Mouse (Mus musculus) intestine, embryonic 16.5 days (tissue): Measurements from ENCODE around the gene Hspa1a. TPM values are rescaled to one million over a fixed set of nuclear protein-coding genes. Genes with fewer than 3 reads are reported as not detected.
A peak's percentile ranks its signal among the peaks of the same experiment; 100 is the strongest.
"Not testable (repeated sequence)": the region's sequence is repeated elsewhere in the genome, so short reads cannot be mapped to it uniquely, and the experiment has no call there.

ENCODE experiments used
- ATAC-seq: fragments of 200-750 bp; cut with Nextera tagmentation; 2 replicates; pipeline ENCODE4 v1.8.0; 2017; ENCODE audit warnings: moderate TSS enrichment, moderate library complexity
- H3K27ac ChIP-seq: fragments of 300-500 bp; sonication (generic); 2 replicates; pipeline ENCODE4 v1.5.1; 2014; ENCODE audit warnings: mild to moderate bottlenecking, low read length
- H3K27me3 ChIP-seq: fragments of 300-500 bp; sonication (generic); replicated peaks from 2 replicates; pipeline ENCODE4 v1.6.1; 2014; ENCODE audit warnings: low read length, control low read depth, mixed read lengths; ENCODE audit not compliant: control insufficient read depth, insufficient read depth
- H3K36me3 ChIP-seq: fragments of 300-500 bp; sonication (generic); 2 replicates; pipeline ENCODE4 v1.6.1; 2014; ENCODE audit warnings: low read length, control low read depth; ENCODE audit not compliant: control insufficient read depth, insufficient read depth
- H3K4me1 ChIP-seq: fragments of 300-500 bp; sonication (generic); 2 replicates; pipeline ENCODE4 v1.6.1; 2014; ENCODE audit warnings: low read length, control low read depth, mixed read lengths; ENCODE audit not compliant: control insufficient read depth, insufficient read depth
- H3K4me2 ChIP-seq: fragments of 300-500 bp; sonication (generic); 2 replicates; pipeline ENCODE4 v1.6.1; 2014; ENCODE audit warnings: low read depth, low read length, control low read depth
- H3K4me3 ChIP-seq: fragments of 300-500 bp; sonication (generic); 2 replicates; pipeline ENCODE4 v1.5.1; 2014; ENCODE audit warnings: mild to moderate bottlenecking, low read length
- H3K9ac ChIP-seq: fragments of 300-500 bp; sonication (generic); 2 replicates; pipeline ENCODE4 v1.6.1; 2014; ENCODE audit warnings: low read depth, low read length
- H3K9me3 ChIP-seq: fragments of 300-500 bp; sonication (generic); 2 replicates; pipeline ENCODE4 v1.6.1; 2016; ENCODE audit warnings: low read length, control low read depth; ENCODE audit not compliant: control insufficient read depth
- WGBS: fragments of 180-500 bp; shearing (Covaris S2); extraction: QIAGEN DNeasy Blood & Tissue Kit; methylation state at CpG from one replicate; pipeline ENCODE4 v1.1.7; 2014; 5-methylcytosine and 5-hydroxymethylcytosine counted together
- polyA plus RNA-seq: library from polyadenylated mRNA; unstranded; fragments of >200 nt; fragmentation: Nextera tagmentation; extraction: Ambion mirVana; gene quantifications from 2 replicates; pipeline ENCODE4 v1.2.1, GENCODE M21; 2015

Gene Hspa1a
- polyA plus RNA-seq, 1 experiment from 2014 or later, result 6.3 TPM

- ATAC-seq, result no peak
- H3K27ac ChIP-seq, result no peak overlapping the region
- H3K9me3 ChIP-seq, result no peaks in the 10 kb centered on the region
- peaks cover 19% of the 10 kb centered on the region; the same call in 1 of the 2 replicates for H3K4me1 ChIP-seq
- peak overlapping the region; percentile 96; the same call in 1 of the 2 replicates for H3K4me3 ChIP-seq
- H3K4me2 ChIP-seq, result peak overlapping the region; percentile 57; the same call in 1 of the 2 replicates
- 0 out of 2 replicates have a peak overlapping the region, but pooled peaks have one; percentile 99 for H3K9ac ChIP-seq
- peaks cover 7% of the 10 kb centered on the region for H3K36me3 ChIP-seq
- 86% methylated on average over 3 of the region's 3 CpGs for WGBS
- no peaks in the 10 kb centered on the region; the same call in 1 of the 2 replicates for H3K27me3 ChIP-seq
Observed at GRCm38 (mm10) chr17:34953258-34953657, 18.7 kb downstream of the Hspa1a start.

- Histone ChIP-seq H3K4me2 (peak overlapping the region; percentile 57), H3K9ac (peak overlapping the region; percentile 99), H3K27me3 (no peaks in the 10 kb centered on the region; the same call in 1 of the 2 replicates), H3K4me1 (peaks cover 19% of the 10 kb centered on the region; the same call in 1 of the 2 replicates), H3K27ac (peak overlapping the region; percentile 97), H3K4me3 (peak overlapping the region; percentile 96), H3K9me3 (no peaks in the 10 kb centered on the region), H3K36me3 (peaks cover 7% of the 10 kb centered on the region)
- peak; percentile 65 for ATAC-seq
- under 1% methylated on average over 23 of the region's 23 CpGs for WGBS
Observed at GRCm38 (mm10) chr17:34952378-34953040, 19.4 kb downstream of the Hspa1a start.

GRCm38 (mm10) chr17:34951636-34952377 is 20.1 kb downstream of the Hspa1a start:
- Histone ChIP-seq H3K27ac (peak overlapping the region; percentile 97), H3K4me3 (peak overlapping the region; percentile 96), H3K4me1 (peaks cover 19% of the 10 kb centered on the region; the same call in 1 of the 2 replicates), H3K9ac (peak overlapping the region; percentile 99), H3K27me3 (no peaks in the 10 kb centered on the region; the same call in 1 of the 2 replicates), H3K9me3 (no peaks in the 10 kb centered on the region), H3K4me2 (peak overlapping the region; percentile 57), H3K36me3 (peaks cover 7% of the 10 kb centered on the region)
- peak; percentile 24 for ATAC-seq
- under 1% methylated on average over 29 of the region's 29 CpGs for WGBS

GRCm38 (mm10) chr17:34950514-34951455 is 21.2 kb downstream of the Hspa1a start:
- H3K27me3 ChIP-seq, result no peaks in the 10 kb centered on the region; the same call in 1 of the 2 replicates
- peaks cover 7% of the 10 kb centered on the region for H3K36me3 ChIP-seq
- no peaks in the 10 kb centered on the region for H3K9me3 ChIP-seq
- H3K4me2 ChIP-seq, result peak overlapping the region; percentile 57
- 23% methylated on average over 10 of the region's 10 CpGs for WGBS
- peaks cover 20% of the 10 kb centered on the region for H3K4me1 ChIP-seq
- ATAC-seq, result peak; percentile 74
- H3K27ac ChIP-seq, result peak overlapping the region; percentile 97
- H3K9ac ChIP-seq, result peak overlapping the region; percentile 99
- H3K4me3 ChIP-seq, result peak overlapping the region; percentile 96

GRCm38 (mm10) chr17:34949553-34949969 is 22.4 kb downstream of the Hspa1a start:
- no peaks in the 10 kb centered on the region for H3K27me3 ChIP-seq
- 36% methylated on average over 4 of the region's 4 CpGs for WGBS

GRCm38 (mm10) chr17:34948721-34949552 is 23.0 kb downstream of the Hspa1a start:
- not testable (repeated sequence) for H3K9ac ChIP-seq, H3K9me3 ChIP-seq, ATAC-seq, H3K27me3 ChIP-seq, H3K36me3 ChIP-seq, H3K4me2 ChIP-seq, H3K4me3 ChIP-seq
- H3K27ac ChIP-seq, result peak overlapping the region; percentile 97
- peaks cover 22% of the 10 kb centered on the region for H3K4me1 ChIP-seq
- 49% methylated on average over 9 of the region's 9 CpGs for WGBS

More at GRCm38 (mm10) chr17:34949553-34949969, 22.4 kb downstream of the Hspa1a start:
- H3K4me1 ChIP-seq, result peaks cover 22% of the 10 kb centered on the region
- H3K4me3 ChIP-seq, result peak overlapping the region; percentile 6; the same call in 1 of the 2 replicates
- peak overlapping the region; percentile 97 for H3K27ac ChIP-seq
- peak overlapping the region; percentile 57 for H3K4me2 ChIP-seq
- H3K36me3 ChIP-seq, result peaks cover 7% of the 10 kb centered on the region
- ATAC-seq, result no peak
- no peaks in the 10 kb centered on the region for H3K9me3 ChIP-seq
- H3K9ac ChIP-seq, result peak overlapping the region; percentile 60

- Histone ChIP-seq H3K36me3 (peaks cover 7% of the 10 kb centered on the region), H3K27me3 (no peaks in the 10 kb centered on the region), H3K9me3 (no peaks in the 10 kb centered on the region), H3K9ac (no peak overlapping the region), H3K4me2 (no peak overlapping the region), H3K4me3 (no peak overlapping the region), H3K4me1 (peaks cover 19% of the 10 kb centered on the region), H3K27ac (no peak overlapping the region)
- 24% methylated on average over 8 of the region's 8 CpGs for WGBS
- no peak for ATAC-seq
Observed at GRCm38 (mm10) chr17:34947606-34948005, 24.4 kb downstream of the Hspa1a start.

- Histone ChIP-seq H3K27me3 (no peaks in the 10 kb centered on the region), H3K9ac (no peak overlapping the region), H3K4me2 (no peak overlapping the region), H3K27ac (no peak overlapping the region), H3K4me3 (no peak overlapping the region), H3K9me3 (no peaks in the 10 kb centered on the region), H3K36me3 (peaks cover 7% of the 10 kb centered on the region), H3K4me1 (peaks cover 21% of the 10 kb centered on the region)
- WGBS, result 82% methylated on average over 5 of the region's 5 CpGs
- ATAC-seq, result no peak
Observed at GRCm38 (mm10) chr17:34946486-34947140, 25.3 kb downstream of the Hspa1a start.
